Mouse (Mus musculus): ENCODE measurements around the gene Kat6b.

- TF ChIP-seq CTCF (IDR thresholded peaks at IDR 0.05; ENCODE audit: extremely low read depth, insufficient read depth, low read length) (no peak), POLR2A (IDR thresholded peaks at IDR 0.05; ENCODE audit: extremely low read depth, insufficient read depth, low read length) (no peak)
Observed at GRCm38 (mm10) chr14:21719646-21720383, 238.6 kb downstream of the Kat6b start.
